Mouse (Mus musculus) cerebellum, adult 11-12 months (tissue): ENCODE data around the gene Ckap2.

Experiments used
- DNase-seq: peaks from one replicate; pipeline ENCODE4 v3.0.0; 2022

The Ckap2 gene

DNA sequence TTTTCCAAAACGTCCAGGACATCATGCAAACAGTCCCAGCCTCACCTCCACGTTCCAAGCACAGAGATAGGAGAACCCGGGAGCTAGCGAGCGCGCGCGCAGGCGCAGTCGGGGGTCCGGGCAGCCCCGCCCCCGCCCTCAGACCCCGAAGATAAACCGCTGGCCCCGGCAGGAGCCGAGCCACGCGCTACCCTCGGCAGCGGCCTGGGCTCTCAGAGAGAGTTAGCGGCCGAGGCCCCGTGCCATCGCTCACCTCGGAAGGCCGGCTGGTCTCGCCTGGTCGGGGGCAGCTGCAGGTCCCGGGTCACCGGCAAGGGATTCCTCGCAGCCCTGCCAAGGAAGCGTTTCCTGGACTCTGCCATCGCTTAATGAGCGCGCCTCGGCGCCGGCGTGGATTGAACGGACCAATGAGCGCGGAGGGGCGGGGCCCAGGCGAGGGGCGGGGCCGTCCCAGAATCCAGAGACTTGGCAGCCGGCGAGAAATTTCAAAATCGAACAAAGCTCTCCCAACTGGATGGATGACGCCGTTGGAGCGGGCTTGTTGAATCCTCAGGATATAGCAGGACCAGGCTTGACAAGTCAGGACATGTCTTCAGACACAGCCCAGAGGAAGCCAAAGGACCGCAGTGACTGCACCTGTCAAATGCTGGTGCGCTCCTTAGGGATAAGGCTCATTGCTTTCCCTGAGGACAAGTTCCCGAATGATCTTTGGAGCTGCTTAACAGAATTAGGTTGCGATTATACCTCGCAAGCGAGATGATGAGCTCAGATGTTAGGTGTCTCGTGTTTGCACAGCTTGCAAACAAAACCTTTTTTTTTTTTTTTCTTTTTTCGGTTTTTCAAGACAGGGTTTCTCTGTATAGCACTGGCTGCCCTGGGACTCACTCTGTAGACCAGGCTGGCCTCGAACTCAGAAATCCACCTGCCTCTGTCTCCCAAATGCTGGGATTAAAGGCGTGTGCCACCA is at the start of gene Ckap2:
Ckap2 (minus strand) TSS at position 389 of the 967 bp plus-strand sequence.
- peak; percentile 77 for DNase-seq

DNA sequence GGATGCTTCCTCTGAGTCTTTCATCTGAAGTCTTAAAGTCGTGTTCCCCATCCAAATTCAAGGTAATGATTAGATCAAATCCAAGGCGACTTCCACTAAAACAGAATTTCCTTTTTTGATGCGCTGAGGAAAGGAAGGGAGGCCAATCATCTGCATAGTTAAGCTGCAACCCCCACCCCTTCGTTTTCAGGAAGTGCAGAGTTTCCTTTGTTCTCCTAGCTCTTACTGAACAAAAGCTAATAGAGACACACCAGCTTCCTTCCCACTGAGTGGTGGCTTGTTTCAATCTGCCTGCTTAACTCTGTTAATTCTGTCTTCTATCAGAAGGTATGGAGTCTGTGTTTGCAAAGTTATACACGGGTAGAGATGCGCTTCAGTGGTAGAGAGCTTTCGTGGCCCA is 43.0 kb upstream of the Ckap2 start:
- no peak for DNase-seq

DNA sequence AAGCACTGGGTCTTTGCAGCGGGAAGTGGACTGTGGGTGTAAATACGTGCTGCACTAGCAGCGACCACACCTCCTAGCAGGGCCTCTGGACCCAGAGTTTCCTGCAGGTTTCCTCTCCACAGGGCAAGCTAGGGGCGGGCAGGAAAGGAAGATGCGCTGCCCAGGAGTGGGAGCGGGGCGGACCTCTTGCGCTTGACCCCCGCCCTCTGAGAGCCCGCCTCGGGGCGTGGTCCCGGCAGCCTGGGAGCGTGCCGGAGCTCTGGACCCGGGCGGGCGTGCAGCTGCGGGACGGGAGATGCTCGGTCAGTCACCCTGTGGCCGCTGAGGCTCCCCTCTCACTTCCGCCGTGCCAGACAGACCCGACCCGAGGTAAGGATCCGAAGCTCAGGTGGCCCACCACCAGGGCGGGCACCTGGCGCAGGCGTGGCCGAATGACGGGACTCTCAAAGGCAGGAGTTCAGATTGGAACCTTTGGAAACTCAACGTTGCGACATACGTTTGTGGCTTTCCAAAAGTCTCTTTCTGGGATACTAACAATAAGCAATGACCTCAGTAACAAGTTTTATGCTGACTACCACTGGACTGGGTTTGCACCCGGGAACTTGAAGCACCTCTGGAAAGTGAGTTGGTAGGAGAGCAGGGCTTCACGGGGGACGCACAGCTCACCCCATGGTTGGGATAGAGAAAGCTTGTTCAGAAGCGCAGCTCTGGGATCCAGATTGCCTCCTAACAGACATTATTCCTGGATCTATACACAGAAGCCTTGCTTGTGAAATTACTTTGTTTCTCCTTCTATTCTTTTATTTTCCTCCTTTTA is 41.6 kb upstream of the Ckap2 start, which contains the start of gene Thsd1:
Thsd1 (plus strand) TSS at position 253 of the 817 bp plus-strand sequence.
- DNase-seq: no peak

DNA sequence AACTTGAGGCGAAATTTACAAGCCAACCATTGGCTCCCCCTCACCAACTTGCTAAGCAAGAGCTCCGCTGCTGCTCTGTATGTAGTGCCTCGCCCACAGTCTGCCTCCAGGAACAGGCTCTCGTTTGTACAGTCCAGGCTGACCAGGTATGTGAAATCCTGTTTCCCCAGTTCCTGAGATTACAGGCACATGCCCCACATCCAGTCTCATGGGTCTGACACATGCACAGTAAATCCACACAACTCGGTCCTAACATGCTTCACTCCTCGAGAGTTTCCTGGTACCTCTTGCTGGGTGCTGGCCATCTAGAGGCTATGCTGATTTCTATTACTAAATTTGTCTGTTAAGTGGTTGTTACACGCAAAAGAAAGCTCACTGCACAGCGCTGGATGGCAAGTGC is 40.7 kb upstream of the Ckap2 start:
- DNase-seq: no peak

DNA sequence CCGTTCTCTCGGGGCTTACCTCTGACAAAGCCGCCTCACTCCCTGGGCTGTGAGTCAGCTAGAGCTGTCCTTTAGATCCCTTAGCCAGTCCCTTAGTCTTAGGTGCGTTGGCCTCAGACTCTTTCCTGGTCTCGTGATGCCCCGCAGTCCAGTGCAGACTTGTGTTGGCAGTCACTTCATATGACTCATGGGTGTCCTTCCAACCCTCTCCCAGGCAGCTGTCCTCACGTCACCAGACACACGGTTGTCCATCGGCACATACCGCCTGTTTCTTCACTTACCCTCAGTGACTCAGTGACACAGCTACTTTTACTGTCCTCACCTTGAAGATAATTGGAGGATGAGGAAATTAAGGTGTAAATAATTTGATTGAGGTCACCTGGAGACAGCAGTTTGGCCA is 29.2 kb upstream of the Ckap2 start:
- DNase-seq: no peak

DNA sequence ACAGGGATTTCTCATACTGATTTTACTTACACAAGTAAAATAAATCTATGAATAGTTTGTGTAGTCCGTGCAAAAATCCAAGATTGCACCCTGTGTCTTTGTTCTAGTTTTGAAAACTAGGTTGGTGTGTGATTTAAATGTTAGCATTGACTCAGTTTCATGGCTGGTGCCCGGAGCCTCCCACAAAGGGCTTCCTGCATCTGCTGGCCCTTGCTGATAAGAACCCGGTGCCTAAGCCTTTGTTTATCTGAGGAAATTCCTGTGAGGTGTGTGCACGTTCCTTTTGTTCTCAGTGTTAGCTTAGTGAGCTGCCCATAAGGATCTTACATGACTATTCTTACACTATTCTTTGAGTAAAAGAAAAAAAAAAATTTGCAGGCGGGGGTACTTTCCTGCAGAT is 23.4 kb upstream of the Ckap2 start:
- no peak for DNase-seq

DNA sequence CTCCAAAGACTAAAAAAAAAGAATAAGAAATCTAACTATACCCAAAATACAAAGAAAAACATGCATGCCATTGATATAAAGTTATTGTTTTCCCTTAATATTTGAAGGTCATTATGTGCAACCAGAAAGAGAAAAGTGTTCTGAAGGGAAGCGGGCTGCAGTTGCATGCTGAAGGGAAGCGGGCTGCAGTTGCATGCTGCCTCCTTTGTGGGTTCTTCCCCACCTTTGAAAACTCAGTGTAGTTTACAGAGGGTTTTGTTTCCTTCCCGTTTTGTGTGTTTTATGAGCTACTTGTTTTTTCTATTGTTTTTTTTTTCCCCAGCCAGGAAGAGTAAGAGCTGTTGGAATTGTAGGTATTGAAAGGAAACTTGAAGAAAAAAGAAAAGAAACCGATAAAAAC is 21.9 kb upstream of the Ckap2 start:
- DNase-seq: no peak

DNA sequence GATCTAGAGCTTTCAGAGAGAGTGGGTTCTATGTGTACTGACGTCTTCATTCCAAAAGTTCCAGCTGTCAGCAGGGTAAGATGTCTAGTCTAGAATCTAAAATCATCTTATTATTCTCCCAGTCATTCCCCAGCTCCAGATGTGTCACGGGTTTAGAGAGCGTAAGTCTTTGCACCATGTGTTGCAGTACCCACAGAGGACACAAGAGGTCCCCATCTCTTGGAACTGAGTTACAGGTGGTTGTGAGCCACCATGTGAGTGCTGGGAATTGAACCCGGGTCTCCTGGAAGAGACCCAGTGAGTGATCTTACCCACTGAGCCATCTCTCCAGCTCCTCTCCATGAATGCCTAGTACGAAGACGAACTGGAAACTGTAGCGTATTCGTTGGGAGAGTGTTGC is 13.9 kb upstream of the Ckap2 start:
- DNase-seq: no peak

DNA sequence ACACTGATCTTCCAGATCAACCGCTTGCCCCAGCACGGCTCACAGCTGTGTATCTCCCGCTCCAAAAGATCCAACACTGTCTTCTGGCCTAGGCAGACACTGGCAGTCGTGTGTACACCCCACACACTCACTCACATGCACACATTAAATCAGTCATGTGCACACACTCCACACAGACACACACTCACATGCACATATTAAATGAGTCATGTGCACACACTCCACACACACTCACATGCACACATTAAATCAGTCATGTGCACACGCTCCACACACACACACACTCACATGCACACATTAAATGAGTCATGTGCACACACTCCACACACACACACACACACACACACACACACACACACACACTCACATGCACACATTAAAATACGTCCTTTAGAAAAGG is 12.3 kb upstream of the Ckap2 start:
- no peak for DNase-seq

DNA sequence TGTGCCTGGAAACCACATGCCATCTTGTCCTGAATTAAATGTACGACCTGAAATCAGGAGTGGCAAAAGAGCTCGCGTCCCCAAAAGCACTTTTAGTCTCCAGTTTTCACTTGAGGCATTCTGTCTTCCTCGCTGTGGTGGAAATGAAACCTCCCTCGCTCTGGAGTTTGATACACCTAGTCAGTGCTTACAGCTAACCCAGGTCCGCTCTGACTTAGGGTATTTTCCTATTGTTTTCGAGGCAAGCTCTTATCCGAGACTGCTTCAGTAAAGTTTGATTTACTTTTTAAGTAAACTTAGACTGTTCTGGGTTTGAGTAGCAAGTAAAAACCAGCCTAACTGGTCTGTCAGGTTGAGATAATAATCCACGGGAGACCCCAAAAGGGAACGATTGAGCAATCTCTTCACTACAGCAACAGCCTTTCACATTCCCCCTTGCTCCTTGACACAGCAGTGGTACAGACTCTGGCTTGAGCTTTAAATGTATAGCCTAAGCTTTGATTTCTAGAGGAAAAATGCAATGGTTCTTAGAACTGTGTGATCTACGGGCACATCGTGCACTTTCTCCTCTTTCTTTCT is 7.9 kb upstream of the Ckap2 start:
- DNase-seq: no peak

DNA sequence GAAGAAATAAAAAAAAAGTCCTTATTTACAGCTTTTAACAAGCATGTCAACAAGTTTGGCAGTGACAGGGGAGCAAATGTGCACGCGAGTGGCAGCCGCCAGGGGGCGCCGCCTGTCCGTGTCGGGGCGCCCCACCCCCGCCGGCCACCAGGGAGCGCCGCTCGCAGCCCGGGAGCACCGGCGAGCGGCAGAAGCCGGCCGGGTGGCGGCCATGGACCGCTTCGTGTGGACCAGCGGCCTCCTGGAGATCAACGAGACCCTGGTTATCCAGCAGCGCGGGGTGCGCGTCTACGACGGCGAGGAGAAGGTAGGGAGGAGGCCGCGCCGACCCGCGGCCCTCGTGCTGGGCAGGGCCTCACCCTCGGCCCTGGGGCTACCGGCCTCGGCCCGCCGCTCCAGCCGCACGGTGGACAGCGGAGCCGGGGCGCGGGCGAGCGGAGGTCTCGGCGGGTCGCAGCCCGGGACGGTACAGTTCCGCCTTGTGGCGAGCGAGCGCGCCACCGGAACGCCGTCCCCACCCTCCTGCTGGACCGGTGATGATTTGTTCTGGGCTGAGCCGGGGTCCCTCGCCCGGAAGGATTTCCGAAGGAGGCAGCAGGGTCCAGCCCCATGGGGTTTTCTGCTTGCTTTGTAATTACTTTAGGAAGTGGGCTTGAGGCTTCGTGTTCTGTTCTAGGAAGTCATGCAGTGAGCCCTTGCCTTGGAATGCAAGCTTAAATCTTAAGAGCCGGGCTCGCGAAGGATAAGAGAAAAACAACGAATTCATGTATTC is 7.2 kb upstream of the Ckap2 start, which contains the start of gene Vps36:
Vps36 (plus strand) TSS at position 150 of the 772 bp plus-strand sequence.
- peak; percentile 87 for DNase-seq

DNA sequence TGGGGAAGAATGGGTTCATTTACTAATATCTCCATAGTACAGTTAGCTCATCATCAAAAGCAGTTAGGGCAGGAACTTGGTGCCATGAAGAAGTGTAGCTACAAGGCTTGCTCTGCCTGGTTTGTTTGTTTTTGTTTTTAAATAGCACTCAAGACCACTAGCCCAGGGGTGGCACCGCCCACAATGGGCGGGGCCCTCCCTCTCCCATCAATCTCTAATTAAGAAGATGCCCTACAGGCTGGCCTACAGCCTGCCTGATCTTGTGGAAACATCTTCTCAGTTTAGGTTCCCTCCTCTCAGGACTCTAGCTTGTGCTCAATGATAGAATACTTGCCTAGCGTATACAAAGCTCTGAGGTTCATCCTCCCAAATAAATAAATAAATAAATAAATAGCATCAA is 735 bp downstream of the Ckap2 start:
- no peak for DNase-seq

DNA sequence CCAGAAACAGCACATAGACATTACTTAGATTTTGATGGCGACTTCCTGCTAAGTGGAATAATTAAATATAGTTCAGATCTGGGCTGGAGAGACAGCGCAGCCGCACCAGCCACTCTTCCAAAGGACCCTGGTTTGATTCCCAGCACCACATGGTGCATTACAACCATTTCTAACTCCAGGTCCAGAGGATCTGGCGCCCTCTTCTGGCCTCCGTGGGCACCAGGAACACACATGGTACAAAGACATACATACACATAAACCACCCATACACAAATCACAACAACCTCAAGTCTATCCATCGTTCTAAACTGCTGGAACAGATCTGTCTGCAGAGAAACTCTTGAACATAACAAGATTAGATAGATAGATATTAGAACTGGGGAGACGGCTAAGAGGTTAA is 9.7 kb downstream of the Ckap2 start:
- no peak for DNase-seq

DNA sequence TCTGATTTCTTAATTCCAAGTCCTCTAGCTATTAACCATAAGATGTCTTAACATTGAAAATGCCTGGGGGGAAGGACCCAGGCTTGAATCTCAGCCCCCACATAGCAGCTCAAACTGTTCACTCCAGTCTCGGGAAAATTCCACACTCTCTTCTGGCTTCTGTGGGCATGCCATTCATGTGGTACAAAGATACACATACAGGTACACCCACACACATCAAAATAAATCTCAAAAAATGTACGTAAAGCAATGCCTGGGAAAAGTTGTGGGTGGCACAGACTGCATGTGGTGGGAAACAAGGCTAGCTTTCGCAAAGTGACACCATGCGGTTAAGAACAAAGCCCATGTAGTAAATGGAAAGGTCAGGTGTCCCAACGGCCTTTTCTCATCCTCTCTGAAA is 16.5 kb downstream of the Ckap2 start:
- no peak for DNase-seq

DNA sequence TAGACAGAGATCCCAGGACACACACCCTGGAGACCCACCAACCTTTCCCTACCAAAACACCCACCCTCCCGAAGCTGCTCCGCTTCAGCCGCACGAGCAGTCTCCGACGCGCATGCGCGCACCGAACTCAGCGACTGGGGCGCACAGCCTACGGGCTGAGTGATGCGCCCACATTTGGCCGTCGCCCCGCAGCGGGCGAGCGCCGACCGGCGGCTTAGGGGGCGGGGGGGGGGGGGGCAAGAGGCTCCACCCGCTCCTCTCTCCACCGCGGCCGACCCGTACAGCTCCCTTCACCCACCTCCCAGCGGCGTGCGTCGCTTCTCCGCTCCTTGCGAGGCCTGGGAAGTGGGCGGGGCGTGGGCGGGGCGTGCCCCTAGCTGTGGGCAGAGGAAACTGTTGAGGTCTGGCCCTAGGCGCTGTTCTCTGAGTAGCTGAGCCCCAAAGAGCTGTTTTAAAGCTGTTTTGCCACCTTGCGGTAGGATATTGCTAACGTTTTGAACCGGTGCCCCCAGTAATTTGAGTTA is 19.5 kb downstream of the Ckap2 start, which contains the start of gene Nek3:
Nek3 (minus strand) TSS at position 356 of the 524 bp plus-strand sequence.
- DNase-seq: peak; percentile 88

DNA sequence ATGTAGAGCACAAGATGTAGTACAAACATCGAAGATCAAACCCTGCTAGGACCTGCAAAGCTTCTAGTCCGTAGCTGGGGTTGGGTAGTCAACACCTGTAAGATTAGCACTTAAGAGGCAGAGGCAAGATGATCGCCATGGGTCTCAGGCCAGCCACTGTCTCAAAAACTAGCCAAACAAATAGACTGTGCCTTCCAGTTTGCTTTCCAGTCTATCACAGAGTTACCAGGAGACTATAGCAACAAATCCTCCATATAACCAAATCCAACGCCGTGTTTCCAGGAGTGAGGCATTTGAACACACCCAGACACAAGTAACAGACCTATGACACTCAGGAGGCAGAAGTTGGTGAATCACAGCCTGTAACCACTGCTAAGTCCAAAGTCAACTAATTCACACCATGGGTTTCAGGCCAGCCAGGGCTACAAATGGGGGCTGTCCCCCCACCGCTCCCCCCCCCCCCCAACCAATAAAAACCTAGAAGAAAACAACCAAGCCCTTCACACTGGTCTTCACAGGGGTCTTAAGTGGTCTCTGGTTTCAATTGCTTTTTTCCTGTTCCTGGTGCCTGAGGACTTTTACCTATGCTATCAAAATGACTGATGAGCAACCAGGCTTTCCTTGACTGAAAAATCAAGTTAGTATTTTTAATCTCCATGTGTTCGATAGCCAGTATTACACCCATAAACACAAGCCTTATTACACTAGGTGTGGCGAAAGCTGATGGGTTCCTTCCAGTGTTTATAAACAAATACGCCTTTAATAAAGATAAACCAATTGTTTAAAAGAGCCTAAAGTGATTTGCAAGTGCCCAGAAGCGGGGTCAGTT is 20.2 kb downstream of the Ckap2 start:
- no peak for DNase-seq

DNA sequence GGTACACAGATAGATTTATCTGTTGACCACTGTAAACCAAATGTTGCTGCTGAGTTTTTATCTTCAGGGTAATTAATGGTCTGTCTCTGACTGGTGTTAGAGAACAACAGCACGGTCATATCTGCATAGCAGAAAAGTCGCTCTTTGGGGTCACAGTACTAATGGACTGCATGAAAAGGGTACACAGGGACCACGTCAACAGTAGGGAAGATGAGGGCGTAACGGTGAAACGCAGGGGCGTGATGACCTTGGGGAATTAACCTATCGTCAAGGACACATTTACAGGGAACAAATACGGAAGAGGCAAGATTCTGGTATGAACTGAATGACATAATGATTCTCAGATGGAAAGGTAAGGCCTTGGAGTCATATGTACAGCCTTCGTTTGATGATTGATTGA is 21.2 kb downstream of the Ckap2 start:
- no peak for DNase-seq

DNA sequence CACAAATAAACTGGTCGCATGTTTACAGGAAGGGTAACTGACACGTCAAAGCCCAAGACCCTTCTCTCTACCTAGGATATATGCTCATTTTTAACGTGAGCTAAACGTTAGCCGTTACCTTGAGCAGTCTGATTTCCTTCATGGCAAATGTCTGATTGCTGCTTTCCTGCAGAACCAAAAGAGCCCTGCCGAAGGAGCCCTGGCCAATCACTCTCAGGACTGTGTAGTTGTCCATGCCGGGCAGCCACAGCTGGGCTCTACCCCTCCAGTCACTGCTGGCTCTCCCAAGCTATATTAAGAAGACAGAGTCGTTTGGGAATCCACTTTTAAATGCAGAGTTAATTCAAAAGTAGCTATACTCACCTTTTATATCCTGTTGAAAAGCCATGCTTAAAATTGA is 23.4 kb downstream of the Ckap2 start:
- no peak for DNase-seq

DNA sequence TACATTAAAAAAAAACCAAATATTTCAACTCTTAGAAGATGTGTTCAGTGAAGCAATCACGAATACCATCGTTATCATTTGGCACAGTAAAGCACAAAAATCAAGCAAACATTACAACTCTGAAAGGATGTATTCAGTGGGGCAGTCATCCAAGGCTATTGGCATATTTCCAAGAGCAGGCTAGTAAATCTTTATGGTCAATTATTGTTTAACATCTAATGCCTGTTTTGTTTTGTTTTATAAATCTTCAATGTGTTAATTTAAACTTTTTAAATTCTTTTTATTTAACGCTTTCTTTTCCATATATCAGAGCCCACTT is 35.3 kb downstream of the Ckap2 start:
- DNase-seq: no peak

DNA sequence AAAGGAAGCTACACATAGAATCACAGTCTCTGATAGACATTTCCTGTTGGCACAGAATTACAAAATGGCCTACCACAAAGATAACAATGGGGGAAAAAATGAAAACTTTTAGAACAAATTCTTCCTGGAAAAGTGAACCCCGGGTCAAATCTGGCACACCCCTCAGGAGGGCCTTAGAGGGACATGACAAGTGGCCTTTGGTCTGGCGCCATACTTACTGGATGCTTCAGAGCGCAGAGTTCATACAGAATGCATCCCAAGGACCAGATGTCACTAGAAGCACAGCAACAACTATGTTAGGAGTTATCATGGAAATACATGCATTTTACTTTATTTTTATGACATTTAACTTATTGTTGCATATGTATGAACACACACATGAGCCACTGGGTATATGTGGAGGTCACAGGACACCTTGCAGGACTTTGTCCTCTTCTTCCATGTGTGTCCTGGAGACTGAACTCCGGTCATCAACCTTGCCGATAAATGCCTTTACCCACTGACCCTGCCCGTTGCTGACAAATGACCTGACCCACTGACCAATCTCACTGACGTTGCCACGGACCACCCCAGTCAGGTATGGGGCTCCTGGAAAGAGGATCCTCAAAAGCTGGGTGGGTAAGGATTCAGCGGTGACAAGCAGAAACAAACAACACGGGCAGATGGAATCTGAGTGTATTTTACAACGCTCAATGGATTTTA is 35.8 kb downstream of the Ckap2 start:
- no peak for DNase-seq

DNA sequence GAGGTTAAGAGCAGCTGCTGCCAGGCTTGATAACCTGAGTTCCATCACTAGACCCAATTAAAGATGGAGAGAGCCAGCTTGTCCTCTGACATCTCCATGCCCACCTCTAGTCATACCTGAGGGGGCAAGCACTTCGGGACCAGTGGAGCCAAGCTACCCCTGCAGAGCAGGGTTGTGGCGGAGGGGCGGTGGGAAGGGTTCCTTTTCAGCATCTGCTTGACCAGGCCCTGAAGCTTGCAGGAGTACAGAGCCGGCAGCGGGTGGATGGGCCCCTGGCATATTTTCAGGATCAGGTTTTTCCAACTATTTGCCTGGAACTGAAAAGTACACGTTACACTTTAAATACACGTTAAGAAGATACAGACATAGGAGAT is 37.3 kb downstream of the Ckap2 start:
- DNase-seq: no peak
